Comparison of ENCODE assay signal across 8 mouse cellular contexts in genomic region chr15:99420101-99420500, GRCm38 (mm10). TPM values are rescaled to one million over a fixed set of nuclear protein-coding genes. Genes with fewer than 3 reads are reported as not detected.
DNase-seq lines count a peak whose midpoint lies in the region; ATAC-seq lines count a peak whose summit lies in the region.
"Had no signal": no experiment of that assay in that cellular context is flagged by ENCODE, and none has a peak within 500 bp of the region (broad histone marks: within the 10 kb centered on the region; RNA-seq: fewer than 3 reads in every experiment).

No protein-coding gene starts in this region.

- no peaks in the 10 kb centered on the region for H3K27me3 ChIP-seq in lung, embryonic 15.5 days
- no peaks in the 10 kb centered on the region for H3K27me3 ChIP-seq in forebrain, embryonic 15.5 days
- no peaks in the 10 kb centered on the region for H3K27me3 ChIP-seq in limb, embryonic 13.5 days
- no peaks in the 10 kb centered on the region for H3K27me3 ChIP-seq in stomach, embryonic 14.5 days (ENCODE audit: control insufficient read depth, insufficient read depth, low read length)

- no peak for ATAC-seq in lung, embryonic 15.5 days (ENCODE audit: borderline replicate concordance, extremely low read depth, low FRiP score, low TSS enrichment)
- no peak for ATAC-seq in forebrain, embryonic 15.5 days (replicated peaks)
- no peak for ATAC-seq in limb, embryonic 13.5 days (ENCODE audit: low FRiP score, low read depth)
- ATAC-seq in stomach, embryonic 14.5 days (ENCODE audit: insufficient number of reproducible peaks, insufficient read depth, low FRiP score, low read depth), result no peak

- H3K36me3 ChIP-seq in lung, embryonic 15.5 days, result peaks cover 16% of the 10 kb centered on the region
- peaks cover 16% of the 10 kb centered on the region; the same call in 1 of the 2 replicates for H3K36me3 ChIP-seq in forebrain, embryonic 15.5 days
- H3K36me3 ChIP-seq in limb, embryonic 13.5 days, result peaks cover 38% of the 10 kb centered on the region
- H3K36me3 ChIP-seq in stomach, embryonic 14.5 days (ENCODE audit: control insufficient read depth, insufficient read depth, low read length), result peaks cover 15% of the 10 kb centered on the region

- H3K4me3 ChIP-seq in lung, embryonic 15.5 days, result peak overlapping the region; percentile 15; the same call in 1 of the 2 replicates
- H3K4me3 ChIP-seq in forebrain, embryonic 15.5 days, result no peak overlapping the region
- H3K4me3 ChIP-seq in limb, embryonic 13.5 days, result 0 out of 2 replicates have a peak overlapping the region, but pooled peaks have one; percentile 14
- no peak overlapping the region for H3K4me3 ChIP-seq in stomach, embryonic 14.5 days (ENCODE audit: low read depth, low read length)

- H3K4me2 ChIP-seq in lung, embryonic 15.5 days, result peak overlapping the region; percentile 51
- peak overlapping the region; percentile 14; the same call in 1 of the 2 replicates for H3K4me2 ChIP-seq in forebrain, embryonic 15.5 days (replicated peaks)
- peak overlapping the region; percentile 51 for H3K4me2 ChIP-seq in limb, embryonic 13.5 days (replicated peaks)
- H3K4me2 ChIP-seq in stomach, embryonic 14.5 days (replicated peaks; ENCODE audit: low read depth, low read length), result peak overlapping the region; percentile 15

- peak overlapping the region; percentile 98 for H3K27ac ChIP-seq in lung, embryonic 15.5 days
- H3K27ac ChIP-seq in forebrain, embryonic 15.5 days (replicated peaks), result peak overlapping the region; percentile 58
- peak overlapping the region; percentile 95 for H3K27ac ChIP-seq in limb, embryonic 13.5 days
- peak overlapping the region; percentile 86; the same call in 1 of the 2 replicates for H3K27ac ChIP-seq in stomach, embryonic 14.5 days (ENCODE audit: low read length)

- peaks cover 47% of the 10 kb centered on the region for H3K4me1 ChIP-seq in lung, embryonic 15.5 days
- peaks cover 15% of the 10 kb centered on the region for H3K4me1 ChIP-seq in forebrain, embryonic 15.5 days
- H3K4me1 ChIP-seq in limb, embryonic 13.5 days, result peaks cover 41% of the 10 kb centered on the region
- peaks cover 9% of the 10 kb centered on the region for H3K4me1 ChIP-seq in stomach, embryonic 14.5 days (ENCODE audit: control insufficient read depth, insufficient read depth, low read length)

- H3K9me3 ChIP-seq in lung, embryonic 15.5 days, result no peaks in the 10 kb centered on the region
- H3K9me3 ChIP-seq in forebrain, embryonic 15.5 days, result no peaks in the 10 kb centered on the region
- no peaks in the 10 kb centered on the region for H3K9me3 ChIP-seq in limb, embryonic 13.5 days
- H3K9me3 ChIP-seq in stomach, embryonic 14.5 days (ENCODE audit: control insufficient read depth, low read depth, low read length), result no peaks in the 10 kb centered on the region

- 5% methylated on average over 5 of the region's 5 CpGs for WGBS in lung, embryonic 15.5 days
- WGBS in forebrain, embryonic 15.5 days, result 12% methylated on average over 5 of the region's 5 CpGs
- 17% methylated on average over 5 of the region's 5 CpGs for WGBS in limb, embryonic 13.5 days
- WGBS in stomach, embryonic 14.5 days, result 22% methylated on average over 5 of the region's 5 CpGs

- no peak for DNase-seq in lung, postnatal 25 days (ENCODE audit: low spot score)
- no peak for DNase-seq in urinary bladder, postnatal 14 days (ENCODE audit: low spot score)
- DNase-seq in layer of hippocampus, postnatal 25 days (ENCODE audit: extremely low spot score in 1 of 2, low spot score in 1 of 2), result no peak
- DNase-seq: cerebellum, adult 11-12 months had no signal

- peak overlapping the region; percentile 20; the same call in 1 of the 2 replicates for H3K9ac ChIP-seq in lung, embryonic 15.5 days
- no peak overlapping the region for H3K9ac ChIP-seq in forebrain, embryonic 15.5 days (replicated peaks)
- H3K9ac ChIP-seq in limb, embryonic 13.5 days, result no peak overlapping the region
- H3K9ac ChIP-seq in stomach, embryonic 14.5 days (replicated peaks; ENCODE audit: low read depth, low read length), result no peak overlapping the region

RNA-seq across cellular contexts. Expression of gene Tmbim6, which starts 27.4 kb away (rescaled TPM):
- 382 and 427 TPM in 2 replicates for polyA plus RNA-seq in lung, embryonic 15.5 days (2015; fragmentation: Nextera tagmentation; extraction: Ambion mirVana)
- 250 and 263 TPM in 2 replicates for polyA plus RNA-seq in forebrain, embryonic 15.5 days (2015; fragmentation: Nextera tagmentation; extraction: Ambion mirVana)
- 287 and 298 TPM in 2 replicates for polyA plus RNA-seq in limb, embryonic 13.5 days (2015; fragmentation: Nextera tagmentation; extraction: Ambion mirVana)
- polyA plus RNA-seq in stomach, embryonic 14.5 days (2014; fragmentation: Nextera tagmentation; extraction: Ambion mirVana), result 317 and 355 TPM in 2 replicates
- total RNA-seq in layer of hippocampus, postnatal 25 days (2021), result 100 to 1,000 TPM; 359 to 369 TPM

RNA-seq across cellular contexts. Expression of gene Nckap5l, which starts 37.4 kb away (rescaled TPM):
- 8.7 and 11.6 TPM in 2 replicates for polyA plus RNA-seq in lung, embryonic 15.5 days (2015; fragmentation: Nextera tagmentation; extraction: Ambion mirVana)
- polyA plus RNA-seq in forebrain, embryonic 15.5 days (2015; fragmentation: Nextera tagmentation; extraction: Ambion mirVana), result 11.0 and 12.4 TPM in 2 replicates
- polyA plus RNA-seq in limb, embryonic 13.5 days (2015; fragmentation: Nextera tagmentation; extraction: Ambion mirVana), result 14.0 and 14.1 TPM in 2 replicates
- 8.9 and 9.3 TPM in 2 replicates for polyA plus RNA-seq in stomach, embryonic 14.5 days (2014; fragmentation: Nextera tagmentation; extraction: Ambion mirVana)
- total RNA-seq in layer of hippocampus, postnatal 25 days (2021), result 10 to 100 TPM; 18.4 to 26.0 TPM

RNA-seq across cellular contexts. Expression of gene Fmnl3, which starts 49.8 kb away (rescaled TPM):
- 34.5 and 34.9 TPM in 2 replicates for polyA plus RNA-seq in lung, embryonic 15.5 days (2015; fragmentation: Nextera tagmentation; extraction: Ambion mirVana)
- 9.9 and 10.2 TPM in 2 replicates for polyA plus RNA-seq in forebrain, embryonic 15.5 days (2015; fragmentation: Nextera tagmentation; extraction: Ambion mirVana)
- polyA plus RNA-seq in limb, embryonic 13.5 days (2015; fragmentation: Nextera tagmentation; extraction: Ambion mirVana), result 29.5 and 30.9 TPM in 2 replicates
- 21.5 and 23.1 TPM in 2 replicates for polyA plus RNA-seq in stomach, embryonic 14.5 days (2014; fragmentation: Nextera tagmentation; extraction: Ambion mirVana)
- 10 to 100 TPM in 1 of 2 experiments, 1 to 10 TPM in 1; 9.3 to 11.3 TPM for total RNA-seq in layer of hippocampus, postnatal 25 days (2021)

RNA-seq across cellular contexts. Expression of gene Bcdin3d, which starts 54.4 kb away (rescaled TPM):
- polyA plus RNA-seq in lung, embryonic 15.5 days (2015; fragmentation: Nextera tagmentation; extraction: Ambion mirVana), result 15.0 and 16.1 TPM in 2 replicates
- 24.7 and 25.5 TPM in 2 replicates for polyA plus RNA-seq in forebrain, embryonic 15.5 days (2015; fragmentation: Nextera tagmentation; extraction: Ambion mirVana)
- polyA plus RNA-seq in limb, embryonic 13.5 days (2015; fragmentation: Nextera tagmentation; extraction: Ambion mirVana), result 17.0 and 19.7 TPM in 2 replicates
- 12.9 and 16.7 TPM in 2 replicates for polyA plus RNA-seq in stomach, embryonic 14.5 days (2014; fragmentation: Nextera tagmentation; extraction: Ambion mirVana)
- 1 to 10 TPM; 5.0 to 5.3 TPM for total RNA-seq in layer of hippocampus, postnatal 25 days (2021)

Comparison
In these comparisons a context has a peak if more than half of its experiments do, and no peak if none do; other contexts are left out.
1. H3K4me3 ChIP-seq: peak in lung, embryonic 15.5 days (single experiment) and limb, embryonic 13.5 days (single experiment); none in forebrain, embryonic 15.5 days (single experiment) and stomach, embryonic 14.5 days (single experiment).
2. Peak in every context shown above with its lines, with median percentiles within 50 percentile points of each other: H3K27ac ChIP-seq and H3K4me2 ChIP-seq.